ENCODE assay signal across 13 mouse cellular contexts in the genomic region with DNA sequence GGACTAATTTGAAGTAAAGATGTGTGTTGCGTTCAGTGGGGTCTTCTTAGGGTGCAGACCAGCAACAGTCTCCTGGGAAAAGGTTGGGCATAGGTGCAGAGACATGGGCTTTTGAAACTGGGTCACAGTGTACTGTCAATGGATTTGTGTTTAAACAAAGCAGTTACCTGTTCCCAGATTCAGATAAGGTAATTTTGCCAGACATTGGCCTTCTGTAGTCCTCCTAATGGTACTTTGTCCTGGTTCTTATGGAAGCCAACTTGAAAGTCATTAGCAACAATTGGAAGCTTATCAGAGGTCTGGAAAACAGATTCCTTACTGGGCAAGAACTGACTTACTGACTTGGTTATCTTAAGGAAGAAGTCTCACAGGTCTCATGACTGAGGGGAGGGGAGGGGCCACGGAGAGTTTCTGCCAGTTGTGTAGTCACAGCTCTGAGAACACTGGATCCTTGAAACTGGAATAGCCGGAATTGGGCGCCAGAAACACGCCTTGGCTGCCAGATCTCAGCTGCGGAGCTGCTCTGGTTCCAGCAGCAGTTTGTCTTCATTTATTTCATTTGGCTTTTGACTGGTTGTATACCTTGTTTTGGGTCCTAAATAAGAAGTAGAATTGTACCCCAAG. TPM values are rescaled to one million over a fixed set of nuclear protein-coding genes. Genes with fewer than 3 reads are reported as not detected.
DNase-seq lines count a peak whose midpoint lies in the region; ATAC-seq lines count a peak whose summit lies in the region.
"Had no signal": no experiment of that assay in that cellular context is flagged by ENCODE, and none has a peak within 500 bp of the region (broad histone marks: within the 10 kb centered on the region; RNA-seq: fewer than 3 reads in every experiment).

No protein-coding gene starts in this region.

- peak; percentile 19 to 20 for DNase-seq in kidney, postnatal 36 days
- peak; percentile 82 for DNase-seq in fat pad, adult 2 months (ENCODE audit: extremely low read depth, low read depth, low spot score)
- DNase-seq in lung, postnatal 36 days = peak; percentile 82
- no peak for DNase-seq in cerebellum, adult 11 months
- no peak for DNase-seq in testis, postnatal 14 days (ENCODE audit: low spot score)
- DNase-seq: cerebellum, adult 8-10 months; kidney, adult 11 months; thymus, adult 18-20 months had no signal

- H3K9ac ChIP-seq in kidney, embryonic 14.5 days (ENCODE audit: low read depth, low read length) = no peak overlapping the region
- H3K9ac ChIP-seq in heart, embryonic 13.5 days = no peak overlapping the region
- H3K9ac ChIP-seq in forebrain, embryonic 13.5 days = no peak overlapping the region

- no peak for ATAC-seq in kidney, embryonic 14.5 days (ENCODE audit: low FRiP score, low TSS enrichment)
- ATAC-seq in heart, embryonic 13.5 days (ENCODE audit: extremely low read depth, insufficient number of reproducible peaks, low FRiP score, low TSS enrichment) = no peak
- ATAC-seq in forebrain, embryonic 13.5 days = no peak

- H3K27ac ChIP-seq in kidney, embryonic 14.5 days (ENCODE audit: low read depth, low read length) = no peak overlapping the region
- 0 out of 2 replicates have a peak overlapping the region, but pooled peaks have one; percentile 8 for H3K27ac ChIP-seq in heart, embryonic 13.5 days (replicated peaks)
- no peak overlapping the region for H3K27ac ChIP-seq in forebrain, embryonic 13.5 days

- peaks cover 66% of the 10 kb centered on the region for H3K36me3 ChIP-seq in kidney, embryonic 14.5 days (ENCODE audit: control insufficient read depth, insufficient read depth, low read length)
- H3K36me3 ChIP-seq in heart, embryonic 13.5 days = peaks cover 75% of the 10 kb centered on the region
- H3K36me3 ChIP-seq in forebrain, embryonic 13.5 days (ENCODE audit: poor library complexity, severe bottlenecking) = peaks cover 71% of the 10 kb centered on the region

- no peak overlapping the region for H3K4me2 ChIP-seq in kidney, embryonic 14.5 days (replicated peaks; ENCODE audit: low read depth, low read length)
- no peak overlapping the region for H3K4me2 ChIP-seq in heart, embryonic 13.5 days
- no peak overlapping the region for H3K4me2 ChIP-seq in forebrain, embryonic 13.5 days

- WGBS in kidney, embryonic 14.5 days = 95% methylated on average over 6 of the region's 6 CpGs
- WGBS in heart, embryonic 13.5 days = 70% methylated on average over 6 of the region's 6 CpGs
- WGBS in forebrain, embryonic 13.5 days = 91% methylated on average over 6 of the region's 6 CpGs

- H3K27me3 ChIP-seq in kidney, embryonic 14.5 days (ENCODE audit: control insufficient read depth, insufficient read depth, low read length) = no peaks in the 10 kb centered on the region
- H3K27me3 ChIP-seq in heart, embryonic 13.5 days (replicated peaks) = no peaks in the 10 kb centered on the region
- no peaks in the 10 kb centered on the region for H3K27me3 ChIP-seq in forebrain, embryonic 13.5 days

- no peaks in the 10 kb centered on the region for H3K9me3 ChIP-seq in kidney, embryonic 14.5 days (ENCODE audit: control insufficient read depth, low read length)
- no peaks in the 10 kb centered on the region for H3K9me3 ChIP-seq in heart, embryonic 13.5 days
- no peaks in the 10 kb centered on the region for H3K9me3 ChIP-seq in forebrain, embryonic 13.5 days (replicated peaks)

- H3K4me3 ChIP-seq in kidney, embryonic 14.5 days (ENCODE audit: low read length) = no peak overlapping the region
- no peak overlapping the region for H3K4me3 ChIP-seq in heart, embryonic 13.5 days
- H3K4me3 ChIP-seq in forebrain, embryonic 13.5 days = no peak overlapping the region
- H3K4me3 ChIP-seq: myocyte had no signal

- H3K4me1 ChIP-seq in kidney, embryonic 14.5 days (ENCODE audit: control insufficient read depth, insufficient read depth, low read length) = no peaks in the 10 kb centered on the region
- H3K4me1 ChIP-seq in heart, embryonic 13.5 days = peaks cover 49% of the 10 kb centered on the region
- H3K4me1 ChIP-seq in forebrain, embryonic 13.5 days = peaks cover 5% of the 10 kb centered on the region

RNA-seq across cellular contexts. Expression of a gene that starts 7.5 kb away (rescaled TPM):
- 33.4 and 49.6 TPM in 2 replicates for polyA plus RNA-seq in kidney, embryonic 14.5 days (2014; fragmentation: Nextera tagmentation; extraction: Ambion mirVana)
- 35.2 and 35.8 TPM in 2 replicates for polyA plus RNA-seq in heart, embryonic 13.5 days (2015; fragmentation: Nextera tagmentation; extraction: Ambion mirVana)
- 26.6 and 28.2 TPM in 2 replicates for polyA plus RNA-seq in forebrain, embryonic 13.5 days (2015; fragmentation: Nextera tagmentation; extraction: Ambion mirVana)

RNA-seq across cellular contexts. Expression of a gene that starts 17.8 kb away (rescaled TPM):
- not detected in 2 replicates for polyA plus RNA-seq in kidney, embryonic 14.5 days (2014; fragmentation: Nextera tagmentation; extraction: Ambion mirVana)
- polyA plus RNA-seq in heart, embryonic 13.5 days (2015; fragmentation: Nextera tagmentation; extraction: Ambion mirVana) = 0.07 TPM in 1 of 2 replicates, not detected in the other
- 0.06 and 0.26 TPM in 2 replicates for polyA plus RNA-seq in forebrain, embryonic 13.5 days (2015; fragmentation: Nextera tagmentation; extraction: Ambion mirVana)
- polyA plus RNA-seq: heart, embryonic 14.5 days had no signal

Comparison
In these comparisons a context has a peak if more than half of its experiments do, and no peak if none do; other contexts are left out.
1. DNase-seq: peak in kidney, postnatal 36 days (2 of 2), fat pad, adult 2 months (single experiment) and lung, postnatal 36 days (single experiment); none in cerebellum, adult 11 months (single experiment) and testis, postnatal 14 days (single experiment).